Mouse (Mus musculus) heart, embryonic 13.5 days (tissue): ENCODE data around the gene Zfp758. TPM values are rescaled to one million over a fixed set of nuclear protein-coding genes. Genes with fewer than 3 reads are reported as not detected.
"Not testable (repeated sequence)": the region's sequence is repeated elsewhere in the genome, so short reads cannot be mapped to it uniquely, and the experiment has no call there.

Experiments used
- ATAC-seq: fragments of 200-750 bp; cut with Nextera tagmentation; 2 replicates; pipeline ENCODE4 v1.8.0; 2017; ENCODE audit warnings: moderate TSS enrichment; ENCODE audit not compliant: insufficient number of reproducible peaks, low FRiP score, low TSS enrichment; ENCODE audit errors: extremely low read depth
- H3K27ac ChIP-seq: fragments of 300-500 bp; sonication (generic); replicated peaks from 2 replicates; pipeline ENCODE4 v1.5.1; 2015; ENCODE audit warnings: moderate library complexity, mild to moderate bottlenecking, inconsistent platforms
- H3K27me3 ChIP-seq: fragments of 300-500 bp; sonication (generic); replicated peaks from 2 replicates; pipeline ENCODE4 v1.6.1; 2015; ENCODE audit warnings: mild to moderate bottlenecking, inconsistent platforms
- H3K36me3 ChIP-seq: fragments of 300-500 bp; sonication (generic); 2 replicates; pipeline ENCODE4 v1.6.1; 2015; ENCODE audit warnings: mild to moderate bottlenecking, inconsistent platforms
- H3K4me1 ChIP-seq: fragments of 300-500 bp; sonication (generic); 2 replicates; pipeline ENCODE4 v1.6.1; 2015; ENCODE audit warnings: inconsistent platforms
- H3K4me2 ChIP-seq: fragments of 300-500 bp; sonication (generic); 2 replicates; pipeline ENCODE4 v1.6.1; 2015; ENCODE audit warnings: inconsistent platforms, mild to moderate bottlenecking, moderate library complexity
- H3K4me3 ChIP-seq: fragments of 300-500 bp; sonication (generic); 2 replicates; pipeline ENCODE4 v1.5.1; 2015; ENCODE audit warnings: moderate library complexity, mild to moderate bottlenecking, inconsistent platforms
- H3K9ac ChIP-seq: fragments of 300-500 bp; sonication (generic); 2 replicates; pipeline ENCODE4 v1.6.1; 2015; ENCODE audit warnings: inconsistent platforms, mild to moderate bottlenecking, moderate library complexity
- H3K9me3 ChIP-seq: fragments of 300-500 bp; sonication (generic); 2 replicates; pipeline ENCODE4 v1.6.1; 2016; ENCODE audit warnings: inconsistent platforms
- whole genome bisulfite sequencing: fragments of 180-500 bp; shearing (Covaris S2); methylation state at CpG from one replicate; pipeline ENCODE4 v1.1.7; 2015; ENCODE audit warnings: mixed read lengths; 5-methylcytosine and 5-hydroxymethylcytosine counted together
- polyA plus RNA-seq: library from polyadenylated mRNA; unstranded; fragments of >200 nt; fragmentation: Nextera tagmentation; extraction: Ambion mirVana; gene quantifications from 2 replicates; pipeline ENCODE4 v1.2.1, GENCODE M21; 2015

Gene Zfp758
- 5.5 and 6.2 TPM in 2 replicates for polyA plus RNA-seq

GRCm38 (mm10) chr17:22361101-22361781 is at the start of gene Zfp758, which contains the start of gene Zfp944:
TSS of gene Zfp758 (plus strand) at chr17:22361453.
TSS of gene Zfp944 (minus strand) at chr17:22361400.
- peak within 1 kb of the TSS; percentile 90 for H3K27ac ChIP-seq
- H3K9me3 ChIP-seq, H3K27me3 ChIP-seq: not testable (repeated sequence)
- peak within 1 kb of the TSS; percentile 87 for H3K9ac ChIP-seq
- H3K4me2 ChIP-seq, result peak within 1 kb of the TSS; percentile 73
- H3K36me3 ChIP-seq, result peaks cover 31% of the 10 kb centered on the region
- peak; percentile 98 for ATAC-seq
- WGBS, result under 1% methylated on average over 29 of the region's 43 CpGs
- peak within 1 kb of the TSS; percentile 66 for H3K4me3 ChIP-seq
- H3K4me1 ChIP-seq, result peaks cover 17% of the 10 kb centered on the region

- 0% methylated on average over 3 of the region's 3 CpGs for WGBS
- not testable (repeated sequence) for H3K4me1 ChIP-seq, H3K9me3 ChIP-seq, ATAC-seq, H3K27me3 ChIP-seq
- Histone ChIP-seq H3K27ac (peak overlapping the region; percentile 84), H3K9ac (peak overlapping the region; percentile 86), H3K4me2 (peak overlapping the region; percentile 68), H3K4me3 (peak overlapping the region; percentile 74), H3K36me3 (peaks cover 10% of the 10 kb centered on the region; the same call in 1 of the 2 replicates)
Measured at GRCm38 (mm10) chr17:22314219-22314618, 47.0 kb upstream of the Zfp758 start.

- not testable (repeated sequence) for H3K4me1 ChIP-seq, H3K27me3 ChIP-seq, H3K36me3 ChIP-seq, H3K9me3 ChIP-seq
- H3K4me2 ChIP-seq, result peak within 1 kb of the TSS; percentile 68
- H3K4me3 ChIP-seq, result peak within 1 kb of the TSS; percentile 74
- peak within 1 kb of the TSS; percentile 86 for H3K9ac ChIP-seq
- under 1% methylated on average over 20 of the region's 20 CpGs for WGBS
- peak within 1 kb of the TSS; percentile 84 for H3K27ac ChIP-seq
- ATAC-seq, result peak; percentile 95
Measured at GRCm38 (mm10) chr17:22314730-22315226, 46.5 kb upstream of the Zfp758 start, which contains the start of gene CT030661.1. TSS of gene CT030661.1 (minus strand) at chr17:22314837.

- Histone ChIP-seq H3K4me2 (peak overlapping the region; percentile 68), H3K4me3 (peak overlapping the region; percentile 74), H3K9ac (peak overlapping the region; percentile 86), H3K27ac (peak overlapping the region; percentile 84; the same call in 1 of the 2 replicates)
- not testable (repeated sequence) for H3K36me3 ChIP-seq, H3K9me3 ChIP-seq, H3K27me3 ChIP-seq, H3K4me1 ChIP-seq, ATAC-seq
- 9% methylated on average over 2 of the region's 2 CpGs for WGBS
Measured at GRCm38 (mm10) chr17:22315247-22315646, 46.0 kb upstream of the Zfp758 start.

GRCm38 (mm10) chr17:22352794-22353193 is 8.5 kb upstream of the Zfp758 start:
- ATAC-seq, result no peak
- no peaks in the 10 kb centered on the region for H3K27me3 ChIP-seq
- no peaks in the 10 kb centered on the region for H3K9me3 ChIP-seq
- H3K9ac ChIP-seq, result no peak overlapping the region
- no peak overlapping the region for H3K4me2 ChIP-seq
- no peaks in the 10 kb centered on the region for H3K4me1 ChIP-seq
- no peak overlapping the region for H3K27ac ChIP-seq
- peaks cover 53% of the 10 kb centered on the region for H3K36me3 ChIP-seq
- no peak overlapping the region for H3K4me3 ChIP-seq

- no peak for ATAC-seq
- peaks cover 6% of the 10 kb centered on the region; the same call in 1 of the 2 replicates for H3K9me3 ChIP-seq
- peak overlapping the region; percentile 85 for H3K9ac ChIP-seq
- WGBS, result 24% methylated on average over 5 of the region's 5 CpGs
- peak overlapping the region; percentile 73 for H3K4me2 ChIP-seq
- peaks cover 17% of the 10 kb centered on the region for H3K4me1 ChIP-seq
- H3K4me3 ChIP-seq, result peak overlapping the region; percentile 66
- no peaks in the 10 kb centered on the region for H3K27me3 ChIP-seq
- H3K27ac ChIP-seq, result peak overlapping the region; percentile 90; the same call in 1 of the 2 replicates
- H3K36me3 ChIP-seq, result peaks cover 36% of the 10 kb centered on the region
Measured at GRCm38 (mm10) chr17:22360572-22360971, 681 bp upstream of the Zfp758 start.

GRCm38 (mm10) chr17:22363895-22364294 is 2.6 kb downstream of the Zfp758 start:
- ATAC-seq, result no peak
- Histone ChIP-seq H3K9me3 (peaks cover 6% of the 10 kb centered on the region; the same call in 1 of the 2 replicates), H3K9ac (no peak overlapping the region), H3K27ac (no peak overlapping the region), H3K36me3 (peaks cover 21% of the 10 kb centered on the region), H3K27me3 (no peaks in the 10 kb centered on the region), H3K4me2 (no peak overlapping the region), H3K4me1 (peaks cover 17% of the 10 kb centered on the region), H3K4me3 (no peak overlapping the region)
- 94% methylated on average over 3 of the region's 3 CpGs for WGBS

- ATAC-seq, result no peak
- no peaks in the 10 kb centered on the region for H3K27me3 ChIP-seq
- H3K4me3 ChIP-seq, result no peak overlapping the region
- no peak overlapping the region for H3K9ac ChIP-seq
- H3K36me3 ChIP-seq, result no peaks in the 10 kb centered on the region
- no peaks in the 10 kb centered on the region for H3K9me3 ChIP-seq
- H3K4me1 ChIP-seq, result no peaks in the 10 kb centered on the region
- H3K27ac ChIP-seq, result no peak overlapping the region
- no peak overlapping the region for H3K4me2 ChIP-seq
- 72% methylated on average over 2 of the region's 2 CpGs for WGBS
Measured at GRCm38 (mm10) chr17:22410756-22411155, 49.5 kb downstream of the Zfp758 start.

- H3K9ac ChIP-seq, result no peak overlapping the region
- H3K4me1 ChIP-seq, result no peaks in the 10 kb centered on the region
- no peak overlapping the region for H3K4me3 ChIP-seq
- H3K27me3 ChIP-seq, result no peaks in the 10 kb centered on the region
- whole genome bisulfite sequencing, result 3% methylated on average over 3 of the region's 3 CpGs
- no peaks in the 10 kb centered on the region for H3K36me3 ChIP-seq
- no peak overlapping the region for H3K27ac ChIP-seq
- no peaks in the 10 kb centered on the region for H3K9me3 ChIP-seq
- no peak overlapping the region for H3K4me2 ChIP-seq
- no peak for ATAC-seq
Measured at GRCm38 (mm10) chr17:22417510-22417909, 56.3 kb downstream of the Zfp758 start.

- H3K9ac ChIP-seq, result peak within 1 kb of the TSS; percentile 84
- under 1% methylated on average over 27 of the region's 29 CpGs for WGBS
- peak within 1 kb of the TSS; percentile 80 for H3K27ac ChIP-seq
- H3K9me3 ChIP-seq, result no peaks in the 10 kb centered on the region
- H3K36me3 ChIP-seq, result no peaks in the 10 kb centered on the region
- peak; percentile 88 for ATAC-seq
- peaks cover 7% of the 10 kb centered on the region for H3K4me1 ChIP-seq
- peak within 1 kb of the TSS; percentile 78 for H3K4me2 ChIP-seq
- H3K4me3 ChIP-seq, result peak within 1 kb of the TSS; percentile 74
- H3K27me3 ChIP-seq, result no peaks in the 10 kb centered on the region
Measured at GRCm38 (mm10) chr17:22423952-22424617, 62.8 kb downstream of the Zfp758 start, which contains the start of gene Zfp946. TSS of gene Zfp946 (plus strand) at chr17:22424222.

GRCm38 (mm10) chr17:22424636-22425354 is 63.5 kb downstream of the Zfp758 start:
- peak overlapping the region; percentile 84 for H3K9ac ChIP-seq
- peak overlapping the region; percentile 74 for H3K4me3 ChIP-seq
- H3K4me2 ChIP-seq, result peak overlapping the region; percentile 78
- H3K4me1 ChIP-seq, result peaks cover 7% of the 10 kb centered on the region
- 2% methylated on average over 12 of the region's 12 CpGs for WGBS
- no peaks in the 10 kb centered on the region for H3K27me3 ChIP-seq
- no peaks in the 10 kb centered on the region for H3K36me3 ChIP-seq
- peak overlapping the region; percentile 80 for H3K27ac ChIP-seq
- no peaks in the 10 kb centered on the region for H3K9me3 ChIP-seq
- no peak for ATAC-seq
